Mouse (Mus musculus) kidney, adult 8-10 months (tissue): ENCODE results near the gene Fam129a.
A peak's percentile ranks its signal among the peaks of the same experiment; 100 is the strongest.

Experiments
- DNase-seq, 2 experiments: peaks; one replicate each; pipeline ENCODE4 v3.0.0; 2022

Fam129a gene

DNA sequence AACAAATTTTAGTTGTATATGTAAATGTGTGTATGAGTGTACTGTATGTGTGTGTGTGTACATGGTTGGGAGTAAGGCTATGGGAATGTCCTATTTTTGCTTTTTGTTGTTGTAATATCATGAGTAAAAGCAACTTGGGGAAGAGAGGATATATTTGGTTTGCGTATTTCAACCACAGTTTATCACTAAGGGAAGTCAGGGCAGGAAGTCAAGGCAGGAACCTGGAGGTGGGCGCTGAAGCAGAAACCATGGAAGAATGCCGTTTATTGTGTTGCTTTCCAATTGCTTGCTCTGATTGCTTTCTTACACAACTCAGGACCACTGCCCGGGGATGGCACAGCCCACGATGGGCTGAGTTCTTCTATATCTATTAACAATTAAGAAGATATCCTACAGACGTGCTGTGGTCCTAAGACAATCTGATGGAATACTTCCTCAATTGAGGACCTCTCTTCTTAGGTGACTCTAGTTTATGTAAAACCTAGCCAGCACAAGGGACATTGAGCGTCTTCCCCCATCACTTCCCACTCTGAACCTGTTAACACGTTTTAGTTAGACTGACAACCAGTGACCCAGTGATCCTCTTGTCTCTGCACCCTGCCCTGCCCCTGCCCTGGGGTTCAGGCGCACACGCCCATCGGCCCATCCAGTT is 13.7 kb downstream of the Fam129a start:
- DNase-seq: no peak

- DNase-seq: no peak
These were observed 14.7 kb downstream of the Fam129a start for GRCm38 (mm10) chr1:151585647-151586046.

DNA sequence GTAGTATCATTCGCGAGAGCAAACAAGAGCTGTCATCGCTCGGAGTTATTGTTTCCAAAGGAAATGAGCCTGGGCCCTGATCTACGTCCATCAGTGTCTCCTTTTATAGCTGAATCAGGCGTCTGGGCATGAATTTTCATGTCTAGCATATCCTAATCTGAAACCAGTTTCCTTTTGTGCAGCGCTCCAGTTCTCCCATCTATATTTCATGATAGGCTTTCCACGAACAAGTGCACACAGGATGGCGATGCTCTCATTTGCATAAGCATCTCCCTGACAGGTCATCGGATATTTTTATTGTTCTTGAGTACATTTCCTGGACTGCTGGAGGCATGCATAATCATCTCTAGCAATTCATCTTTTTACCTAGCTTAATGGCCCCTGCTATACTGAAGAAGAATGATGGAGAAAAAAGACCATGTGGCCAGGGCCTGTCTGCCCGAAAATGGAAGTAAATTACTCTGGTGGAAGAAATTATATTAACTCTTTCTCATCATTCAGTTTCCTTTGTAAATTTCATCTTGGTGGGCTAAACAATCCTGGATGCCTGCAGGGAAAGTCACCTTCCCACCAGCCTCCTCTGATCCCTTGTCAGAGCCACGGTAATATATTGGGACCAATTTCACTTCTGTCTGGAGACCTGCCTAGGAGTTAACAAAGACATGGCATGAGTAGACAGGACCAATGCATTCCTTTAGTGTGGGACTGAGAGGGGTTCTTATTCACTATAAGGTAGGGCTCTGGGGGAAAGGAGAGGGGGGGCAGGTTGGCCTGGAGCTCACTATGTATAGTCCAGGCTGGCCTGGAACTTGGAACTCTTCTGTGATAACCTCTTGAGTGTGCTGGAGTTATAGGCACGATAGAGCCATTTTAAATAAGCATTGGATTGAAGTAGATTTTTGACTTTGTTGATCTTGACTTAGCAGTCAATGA is 21.4 kb downstream of the Fam129a start:
- no peak for DNase-seq

DNA sequence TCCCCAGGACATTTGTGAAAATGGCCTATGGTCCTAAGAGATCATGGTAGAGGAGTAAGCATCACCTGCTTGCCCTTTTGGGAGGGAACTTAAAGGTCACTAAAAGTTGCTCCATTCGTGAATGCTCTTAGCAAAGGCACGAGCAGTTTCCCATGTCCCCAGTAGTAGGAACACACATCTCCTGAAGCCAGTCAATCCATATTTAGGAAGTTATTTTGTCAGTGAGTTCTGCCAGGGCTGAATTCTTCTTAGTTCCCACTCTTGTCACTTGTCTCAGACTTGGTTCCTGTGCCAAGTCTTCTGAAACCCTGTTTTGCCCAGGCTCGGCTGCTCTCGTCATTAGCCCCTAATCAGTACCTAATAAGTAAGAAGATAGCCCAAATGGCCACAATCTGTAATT is 23.9 kb downstream of the Fam129a start:
- DNase-seq: no peak

GRCm38 (mm10) chr1:151595600-151596299 is 24.8 kb downstream of the Fam129a start:
- DNase-seq: no peak

DNA sequence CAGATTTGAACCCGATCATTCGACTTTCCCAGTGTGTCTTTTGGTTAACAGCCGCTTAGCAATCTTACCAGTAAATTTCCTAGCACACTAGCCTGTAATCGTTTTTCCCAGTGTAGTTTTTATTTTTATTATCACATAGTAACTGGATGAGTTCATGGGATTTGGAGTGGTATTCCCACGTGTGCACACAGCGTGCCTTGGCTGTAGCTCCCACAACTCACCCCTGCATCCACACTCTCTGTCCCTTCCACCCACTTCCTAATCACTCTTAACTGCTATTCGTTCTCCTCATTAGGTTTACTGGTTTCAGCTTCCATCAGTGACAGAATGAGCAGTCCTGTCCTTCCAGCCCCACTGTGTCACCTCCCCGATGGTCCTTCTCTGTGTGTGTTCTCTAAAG is 25.6 kb downstream of the Fam129a start:
- no peak for DNase-seq

DNA sequence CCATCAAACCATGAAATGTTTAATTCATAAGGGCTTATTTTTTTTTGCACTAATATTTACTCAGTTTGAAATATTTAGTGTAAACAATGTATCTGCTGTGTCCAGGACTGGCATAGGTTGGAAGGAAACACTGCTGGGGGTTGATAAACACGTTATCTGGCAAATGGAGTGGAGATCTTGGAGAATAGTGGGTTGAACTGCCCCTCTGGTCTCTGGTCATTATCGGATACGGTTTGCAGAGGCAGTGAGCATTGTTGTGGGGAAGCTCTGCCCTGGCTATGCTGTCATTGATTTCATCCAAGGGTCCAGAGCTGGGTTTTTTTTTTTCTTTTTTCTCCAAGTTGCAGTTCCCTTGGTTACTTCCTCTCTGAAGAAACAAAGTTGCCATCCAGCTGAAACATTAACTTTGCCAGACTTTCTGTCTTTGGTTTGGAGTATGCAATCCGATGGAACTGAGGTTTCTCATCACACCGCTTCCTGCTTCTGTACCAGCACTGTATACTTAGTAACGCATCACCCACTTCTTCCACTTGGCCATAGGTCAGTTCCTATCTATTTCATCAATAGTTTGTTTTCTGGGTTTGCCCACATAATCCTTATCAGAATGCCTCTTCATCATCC is 26.8 kb downstream of the Fam129a start:
- no peak for DNase-seq

GRCm38 (mm10) chr1:151598876-151599275 is 27.9 kb downstream of the Fam129a start:
- no peak for DNase-seq

DNA sequence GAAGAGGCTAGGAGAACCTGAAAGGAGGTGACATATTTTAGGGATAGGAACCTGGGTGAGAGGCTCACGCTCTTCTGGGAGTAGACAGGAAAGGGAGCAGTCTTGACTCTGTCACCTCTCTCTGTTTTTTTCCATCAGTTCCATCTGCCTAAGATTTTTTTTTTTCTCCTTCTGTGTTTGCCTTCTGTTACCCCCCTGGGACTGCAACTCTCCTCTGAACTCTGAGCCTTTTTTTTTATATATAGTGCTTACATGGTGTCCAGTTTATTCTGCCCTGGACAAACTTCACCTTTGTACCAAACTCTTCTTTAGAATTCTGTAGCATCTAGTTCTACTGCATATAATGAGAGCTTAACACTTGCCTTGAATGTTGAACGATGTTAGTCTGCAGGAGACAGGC is 33.3 kb downstream of the Fam129a start:
- DNase-seq: no peak

DNA sequence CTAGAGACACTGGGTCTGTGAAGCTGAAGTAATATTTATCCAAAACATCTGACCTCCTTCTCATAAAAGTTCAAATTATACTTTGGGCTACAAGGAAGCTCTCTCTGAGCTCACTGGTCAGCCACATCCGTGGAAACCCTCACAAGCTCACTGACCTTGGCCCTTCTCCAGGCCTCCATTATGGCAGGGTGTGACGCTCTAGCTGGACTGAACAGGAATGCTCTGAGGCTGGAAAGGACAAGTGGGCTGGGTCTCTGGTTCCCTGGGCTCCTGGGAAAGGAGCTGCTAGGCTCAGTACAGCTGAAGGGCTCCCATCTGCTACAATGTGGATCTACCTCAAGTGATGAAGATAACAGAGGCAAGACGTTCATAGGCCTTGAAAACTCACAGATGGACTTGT is 37.0 kb downstream of the Fam129a start:
- DNase-seq: peak; percentile 44 to 57

GRCm38 (mm10) chr1:151610621-151611020 is 39.6 kb downstream of the Fam129a start:
- no peak for DNase-seq

- DNase-seq: no peak
These were observed 43.4 kb downstream of the Fam129a start for GRCm38 (mm10) chr1:151614320-151614935.

GRCm38 (mm10) chr1:151615625-151616024 is 44.6 kb downstream of the Fam129a start:
- DNase-seq: no peak

DNA sequence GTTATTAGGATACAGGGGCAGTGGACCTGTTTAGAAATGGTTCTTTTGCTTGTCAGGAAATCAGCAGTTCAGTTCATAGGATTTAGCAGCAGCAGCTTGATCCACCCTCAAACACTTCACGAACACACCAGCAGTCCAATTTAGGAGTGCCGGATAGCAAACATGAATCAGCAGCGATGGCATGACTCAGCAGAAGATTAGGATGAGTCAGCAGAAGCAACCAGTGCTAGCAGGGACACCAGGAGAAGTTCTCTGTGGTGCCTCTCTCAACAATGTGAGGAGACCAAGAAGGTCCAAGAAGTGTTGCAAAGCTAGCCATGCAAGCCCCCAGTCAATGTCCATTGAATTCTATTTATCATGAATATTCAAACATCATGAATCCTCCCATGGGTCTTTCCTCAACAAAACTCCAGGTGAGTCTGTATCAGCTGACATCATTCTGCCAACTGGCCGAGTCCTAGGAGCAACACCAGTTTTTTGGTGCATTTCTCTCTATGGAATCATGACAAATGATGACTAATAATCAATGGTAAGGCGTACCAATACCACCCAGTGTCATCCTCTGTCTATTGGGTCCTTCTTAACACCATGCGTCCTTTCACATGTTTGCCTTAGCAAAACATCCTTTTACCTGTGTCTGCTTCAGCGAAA is 45.7 kb downstream of the Fam129a start:
- no peak for DNase-seq

DNA sequence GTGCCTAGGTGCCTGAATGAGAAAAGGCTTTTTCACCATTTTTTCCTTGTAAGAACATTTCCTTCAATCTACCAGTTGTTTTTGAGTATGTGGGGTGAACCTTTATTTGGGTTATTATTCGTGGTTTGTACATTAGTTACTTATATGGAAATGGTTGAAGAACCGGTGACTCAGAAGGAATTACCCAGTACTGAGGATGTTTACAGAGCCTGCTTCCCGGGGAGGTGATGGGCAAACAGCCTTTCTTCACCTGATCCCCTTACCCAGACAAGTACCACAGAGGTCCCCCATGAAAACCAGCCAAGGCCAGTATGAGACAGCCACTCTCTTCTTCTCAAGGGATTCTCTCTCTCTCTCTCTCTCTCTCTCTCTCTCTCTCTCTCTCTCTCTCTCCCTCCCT is 47.3 kb downstream of the Fam129a start:
- DNase-seq: no peak

DNA sequence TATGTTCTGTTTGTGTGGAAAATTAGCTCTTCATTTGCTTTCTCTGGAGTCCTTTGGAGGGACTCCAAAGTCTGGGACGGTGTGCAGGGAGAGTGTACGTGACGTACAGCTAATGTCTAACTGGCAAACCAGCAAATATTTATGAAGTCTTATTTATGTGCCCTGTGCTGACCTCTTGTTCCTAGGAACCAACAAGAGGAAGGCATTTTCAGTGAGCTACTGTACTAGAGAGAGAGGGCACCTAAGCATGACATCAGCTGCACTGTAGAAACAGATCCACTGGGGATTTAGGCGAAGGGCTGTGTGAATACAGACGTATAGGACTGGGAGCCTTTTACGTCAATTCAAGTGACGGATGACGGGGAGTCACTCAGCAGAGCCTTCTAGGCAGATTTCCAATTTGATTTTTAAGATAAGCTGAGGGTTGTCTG is 48.3 kb downstream of the Fam129a start:
- DNase-seq: peak; percentile 12 to 35

- no peak for DNase-seq
These were observed 49.7 kb downstream of the Fam129a start for GRCm38 (mm10) chr1:151620730-151621129.

GRCm38 (mm10) chr1:151624442-151625226 is 53.6 kb downstream of the Fam129a start:
- DNase-seq: no peak

DNA sequence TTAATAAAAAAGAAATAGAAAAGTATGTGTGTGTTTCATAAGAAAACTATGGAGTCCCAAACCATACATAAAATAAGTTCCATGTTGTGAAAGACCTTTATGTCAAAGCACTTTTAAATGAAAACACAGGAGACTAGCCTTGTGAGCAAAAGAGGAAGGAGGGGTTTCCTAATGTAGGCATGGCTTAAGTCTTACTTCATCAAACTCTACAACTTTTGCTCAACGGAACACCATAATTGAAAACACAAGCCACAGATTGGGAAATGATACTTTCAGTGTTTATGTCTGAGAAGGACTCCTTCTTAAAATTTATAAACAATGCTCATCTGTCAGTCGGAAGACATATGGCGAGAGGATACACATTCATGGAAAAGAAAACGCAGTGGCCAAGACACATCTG is 54.3 kb downstream of the Fam129a start:
- no peak for DNase-seq

DNA sequence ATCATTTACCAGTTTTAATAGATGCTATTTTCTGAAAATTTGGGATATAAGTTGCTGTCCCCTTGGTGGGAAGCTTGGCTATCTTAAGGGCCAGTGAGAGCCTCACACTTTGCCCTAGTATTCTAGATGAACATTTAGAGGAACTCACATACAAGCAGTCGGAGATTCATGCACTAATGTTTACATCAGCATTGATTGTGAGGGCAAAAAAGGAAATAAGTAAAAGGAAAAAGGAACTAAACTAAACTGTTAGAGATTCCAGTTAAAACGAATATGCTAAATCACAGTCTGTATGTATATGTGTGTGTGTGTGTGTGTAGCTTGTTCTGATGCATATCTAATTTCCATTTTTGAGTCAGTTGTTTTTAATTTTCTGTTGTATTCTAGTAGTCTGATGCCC is 54.7 kb downstream of the Fam129a start:
- DNase-seq: no peak

- DNase-seq: no peak
These were observed 55.6 kb downstream of the Fam129a start for GRCm38 (mm10) chr1:151626631-151627030.
